Mouse (Mus musculus): ENCODE results near the gene Parvb. TPM values are rescaled to one million over a fixed set of nuclear protein-coding genes. Genes with fewer than 3 reads are reported as not detected.

Gene Parvb
- polyA plus RNA-seq, 1 experiment from 2014 or later, result 21.1 TPM

GRCm38 (mm10) chr15:84224779-84225178 is 7.1 kb upstream of the Parvb start:
- Histone ChIP-seq H3K27ac (ENCODE audit: low read depth, low read length) (no peak overlapping the region), H3K4me1 (ENCODE audit: control insufficient read depth, insufficient read depth, low read length) (0 out of 2 replicates have a peak, but pooled peaks cover 4% of the 10 kb centered on the region), H3K27me3 (ENCODE audit: control insufficient read depth, insufficient read depth, low read length) (no peaks in the 10 kb centered on the region), H3K9me3 (replicated peaks; ENCODE audit: control insufficient read depth, low read length) (no peaks in the 10 kb centered on the region), H3K36me3 (ENCODE audit: control insufficient read depth, insufficient read depth, low read length) (no peaks in the 10 kb centered on the region), H3K4me3 (ENCODE audit: low read depth, low read length) (no peak overlapping the region), H3K9ac (ENCODE audit: low read depth, low read length) (no peak overlapping the region), H3K4me2 (no peak overlapping the region)
- 42% methylated on average over 10 of the region's 10 CpGs for WGBS (ENCODE audit: insufficient replicate concordance)
- ATAC-seq (replicated peaks; ENCODE audit: insufficient number of reproducible peaks, low FRiP score, low TSS enrichment), result no peak

GRCm38 (mm10) chr15:84226918-84227317 is 4.9 kb upstream of the Parvb start:
- Histone ChIP-seq H3K27me3 (ENCODE audit: control insufficient read depth, insufficient read depth, low read length) (no peaks in the 10 kb centered on the region), H3K9ac (ENCODE audit: low read depth, low read length) (no peak overlapping the region), H3K36me3 (ENCODE audit: control insufficient read depth, insufficient read depth, low read length) (no peaks in the 10 kb centered on the region), H3K4me3 (ENCODE audit: low read depth, low read length) (no peak overlapping the region), H3K27ac (ENCODE audit: low read depth, low read length) (no peak overlapping the region), H3K4me2 (no peak overlapping the region), H3K9me3 (replicated peaks; ENCODE audit: control insufficient read depth, low read length) (no peaks in the 10 kb centered on the region), H3K4me1 (ENCODE audit: control insufficient read depth, insufficient read depth, low read length) (peaks cover 14% of the 10 kb centered on the region)
- no peak for ATAC-seq (replicated peaks; ENCODE audit: insufficient number of reproducible peaks, low FRiP score, low TSS enrichment)
- 84% methylated on average over 15 of the region's 15 CpGs for WGBS (ENCODE audit: insufficient replicate concordance)

DNA sequence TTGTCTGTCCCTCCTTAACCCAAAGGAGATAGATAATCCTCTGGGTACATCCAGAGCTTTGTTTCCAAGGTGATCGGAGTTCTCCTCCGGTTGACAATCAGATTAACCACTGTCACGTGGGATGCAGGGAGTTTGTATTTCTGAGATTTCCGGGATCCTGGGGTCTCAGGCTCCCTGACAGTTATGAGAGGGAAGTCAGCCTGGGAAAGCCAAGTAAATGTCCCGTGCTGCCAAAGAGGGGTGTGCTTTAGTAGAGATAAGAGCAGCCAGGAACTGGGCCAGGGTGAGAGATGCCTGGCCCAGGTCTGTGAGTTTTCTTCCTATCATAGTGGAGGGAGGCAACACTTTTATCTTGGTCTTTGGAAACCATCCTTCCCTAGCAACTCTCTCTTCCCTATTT is 1.2 kb upstream of the Parvb start:
- Histone ChIP-seq H3K4me1 (ENCODE audit: control insufficient read depth, insufficient read depth, low read length) (peaks cover 19% of the 10 kb centered on the region), H3K4me3 (ENCODE audit: low read depth, low read length) (peak overlapping the region; percentile 72), H3K9ac (ENCODE audit: low read depth, low read length) (peak overlapping the region; percentile 83), H3K27me3 (ENCODE audit: control insufficient read depth, insufficient read depth, low read length) (no peaks in the 10 kb centered on the region), H3K9me3 (replicated peaks; ENCODE audit: control insufficient read depth, low read length) (no peaks in the 10 kb centered on the region), H3K4me2 (peak overlapping the region; percentile 76), H3K36me3 (ENCODE audit: control insufficient read depth, insufficient read depth, low read length) (no peaks in the 10 kb centered on the region), H3K27ac (ENCODE audit: low read depth, low read length) (peak overlapping the region; percentile 60)
- 6% methylated on average over 5 of the region's 5 CpGs for WGBS (ENCODE audit: insufficient replicate concordance)
- no peak for ATAC-seq (replicated peaks; ENCODE audit: insufficient number of reproducible peaks, low FRiP score, low TSS enrichment)

- peaks cover 19% of the 10 kb centered on the region for H3K4me1 ChIP-seq (ENCODE audit: control insufficient read depth, insufficient read depth, low read length)
- no peaks in the 10 kb centered on the region for H3K27me3 ChIP-seq (ENCODE audit: control insufficient read depth, insufficient read depth, low read length)
- peak overlapping the region; percentile 76 for H3K4me2 ChIP-seq
- H3K36me3 ChIP-seq (ENCODE audit: control insufficient read depth, insufficient read depth, low read length), result no peaks in the 10 kb centered on the region
- H3K4me3 ChIP-seq (ENCODE audit: low read depth, low read length), result peak overlapping the region; percentile 72
- 1% methylated on average over 16 of the region's 16 CpGs for WGBS (ENCODE audit: insufficient replicate concordance)
- H3K9ac ChIP-seq (ENCODE audit: low read depth, low read length), result peak overlapping the region; percentile 83
- peak; percentile 80 for ATAC-seq (replicated peaks; ENCODE audit: insufficient number of reproducible peaks, low FRiP score, low TSS enrichment)
- H3K9me3 ChIP-seq (replicated peaks; ENCODE audit: control insufficient read depth, low read length), result no peaks in the 10 kb centered on the region
- H3K27ac ChIP-seq (ENCODE audit: low read depth, low read length), result peak overlapping the region; percentile 60
Observed at GRCm38 (mm10) chr15:84231113-84231712, 630 bp upstream of the Parvb start.

DNA sequence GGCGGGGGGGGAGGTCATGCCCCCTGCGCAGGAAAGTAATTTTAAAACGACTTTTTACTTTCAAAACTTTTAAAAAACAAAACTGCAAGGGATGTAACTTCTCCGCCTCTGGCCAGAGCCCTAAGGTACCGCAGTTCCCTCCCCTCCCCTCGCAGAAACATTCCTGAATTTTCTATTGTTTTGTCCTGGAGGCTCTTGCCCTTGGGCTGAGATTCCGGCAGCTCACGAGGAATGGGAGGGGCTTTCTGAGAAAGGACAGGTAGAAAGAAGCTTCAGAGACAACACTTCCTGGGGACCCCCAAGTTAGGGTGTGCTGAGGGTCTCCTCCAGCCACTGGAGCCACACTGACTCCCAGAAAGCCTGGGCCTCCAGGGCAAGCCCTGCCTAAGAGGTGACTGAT is 766 bp downstream of the Parvb start:
- H3K9ac ChIP-seq (ENCODE audit: low read depth, low read length), result peak overlapping the region; percentile 83

GRCm38 (mm10) chr15:84234794-84235581 is 3.1 kb downstream of the Parvb start:
- no peaks in the 10 kb centered on the region for H3K9me3 ChIP-seq (replicated peaks; ENCODE audit: control insufficient read depth, low read length)
- ATAC-seq (replicated peaks; ENCODE audit: insufficient number of reproducible peaks, low FRiP score, low TSS enrichment), result no peak
- H3K9ac ChIP-seq (ENCODE audit: low read depth, low read length), result no peak overlapping the region
- peak overlapping the region; percentile 41; the same call in 1 of the 2 replicates for H3K27ac ChIP-seq (ENCODE audit: low read depth, low read length)
- H3K4me3 ChIP-seq (ENCODE audit: low read depth, low read length), result no peak overlapping the region
- H3K27me3 ChIP-seq (ENCODE audit: control insufficient read depth, insufficient read depth, low read length), result no peaks in the 10 kb centered on the region
- H3K36me3 ChIP-seq (ENCODE audit: control insufficient read depth, insufficient read depth, low read length), result no peaks in the 10 kb centered on the region
- 67% methylated on average over 7 of the region's 7 CpGs for WGBS (ENCODE audit: insufficient replicate concordance)
- H3K4me1 ChIP-seq (ENCODE audit: control insufficient read depth, insufficient read depth, low read length), result peaks cover 30% of the 10 kb centered on the region
- no peak overlapping the region; the same call in 1 of the 2 replicates for H3K4me2 ChIP-seq

More for the DNA sequence above, 766 bp downstream of the Parvb start:
- peak overlapping the region; percentile 72 for H3K4me3 ChIP-seq (ENCODE audit: low read depth, low read length)
- peak overlapping the region; percentile 76 for H3K4me2 ChIP-seq
- H3K27me3 ChIP-seq (ENCODE audit: control insufficient read depth, insufficient read depth, low read length), result no peaks in the 10 kb centered on the region
- H3K27ac ChIP-seq (ENCODE audit: low read depth, low read length), result peak overlapping the region; percentile 75
- H3K9me3 ChIP-seq (replicated peaks; ENCODE audit: control insufficient read depth, low read length), result no peaks in the 10 kb centered on the region
- H3K36me3 ChIP-seq (ENCODE audit: control insufficient read depth, insufficient read depth, low read length), result no peaks in the 10 kb centered on the region
- peaks cover 19% of the 10 kb centered on the region for H3K4me1 ChIP-seq (ENCODE audit: control insufficient read depth, insufficient read depth, low read length)
- WGBS (ENCODE audit: insufficient replicate concordance), result 6% methylated on average over 8 of the region's 8 CpGs
- ATAC-seq (replicated peaks; ENCODE audit: insufficient number of reproducible peaks, low FRiP score, low TSS enrichment), result no peak

DNA sequence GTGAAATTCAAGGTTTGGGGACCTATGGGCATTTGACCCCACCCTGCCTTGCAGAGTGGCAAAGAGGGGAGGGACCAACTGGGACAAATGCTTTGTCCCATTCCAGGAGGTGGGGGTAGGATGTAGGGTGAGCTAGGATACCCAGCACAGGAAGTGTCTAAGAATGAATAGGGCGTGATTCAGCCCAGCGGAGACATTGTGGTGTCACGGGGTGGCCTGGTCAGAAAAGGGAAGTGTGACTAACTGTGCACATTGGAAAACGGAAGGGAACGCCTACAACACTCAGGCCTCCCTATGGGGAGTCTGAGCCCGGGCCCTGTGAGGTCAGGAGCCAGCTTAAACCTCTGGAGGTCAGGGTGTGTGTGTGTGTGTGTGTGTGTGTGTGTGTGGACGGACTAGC is 3.8 kb downstream of the Parvb start:
- peaks cover 29% of the 10 kb centered on the region for H3K4me1 ChIP-seq (ENCODE audit: control insufficient read depth, insufficient read depth, low read length)
- peak overlapping the region; percentile 41; the same call in 1 of the 2 replicates for H3K27ac ChIP-seq (ENCODE audit: low read depth, low read length)
- no peaks in the 10 kb centered on the region for H3K36me3 ChIP-seq (ENCODE audit: control insufficient read depth, insufficient read depth, low read length)
- WGBS (ENCODE audit: insufficient replicate concordance), result 60% methylated on average over 7 of the region's 7 CpGs
- H3K9me3 ChIP-seq (replicated peaks; ENCODE audit: control insufficient read depth, low read length), result no peaks in the 10 kb centered on the region
- 0 out of 2 replicates have a peak, but pooled peaks have one; percentile 5 for ATAC-seq (replicated peaks; ENCODE audit: insufficient number of reproducible peaks, low FRiP score, low TSS enrichment)
- no peak overlapping the region for H3K9ac ChIP-seq (ENCODE audit: low read depth, low read length)
- no peaks in the 10 kb centered on the region for H3K27me3 ChIP-seq (ENCODE audit: control insufficient read depth, insufficient read depth, low read length)
- H3K4me2 ChIP-seq, result no peak overlapping the region; the same call in 1 of the 2 replicates
- H3K4me3 ChIP-seq (ENCODE audit: low read depth, low read length), result no peak overlapping the region

DNA sequence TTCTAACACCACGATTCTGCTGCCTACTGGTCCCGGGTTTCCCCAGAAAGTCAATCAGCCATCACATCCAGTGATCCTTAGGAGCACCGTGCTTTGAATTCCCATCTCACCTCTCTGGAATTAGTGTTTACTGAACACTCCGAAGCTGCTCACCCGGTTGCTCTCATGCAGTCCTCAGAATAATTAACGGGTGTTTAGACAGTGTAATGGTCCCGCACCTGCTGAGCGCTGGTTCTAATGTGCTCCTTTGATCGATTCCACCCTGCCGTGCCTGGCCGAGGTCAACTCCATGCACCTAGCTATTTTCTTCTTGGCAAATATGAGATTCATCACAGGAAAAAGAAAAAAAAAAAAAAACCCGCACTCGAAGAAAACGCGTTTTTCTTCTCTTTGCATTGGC is 6.7 kb downstream of the Parvb start:
- H3K9me3 ChIP-seq (replicated peaks; ENCODE audit: control insufficient read depth, low read length), result no peaks in the 10 kb centered on the region
- no peak for ATAC-seq (replicated peaks; ENCODE audit: insufficient number of reproducible peaks, low FRiP score, low TSS enrichment)
- WGBS (ENCODE audit: insufficient replicate concordance), result 44% methylated on average over 15 of the region's 15 CpGs
- no peak overlapping the region for H3K27ac ChIP-seq (ENCODE audit: low read depth, low read length)
- no peaks in the 10 kb centered on the region for H3K27me3 ChIP-seq (ENCODE audit: control insufficient read depth, insufficient read depth, low read length)
- no peak overlapping the region for H3K9ac ChIP-seq (ENCODE audit: low read depth, low read length)
- H3K4me3 ChIP-seq (ENCODE audit: low read depth, low read length), result no peak overlapping the region
- H3K4me2 ChIP-seq, result peak overlapping the region; percentile 39
- peaks cover 19% of the 10 kb centered on the region for H3K4me1 ChIP-seq (ENCODE audit: control insufficient read depth, insufficient read depth, low read length)
- H3K36me3 ChIP-seq (ENCODE audit: control insufficient read depth, insufficient read depth, low read length), result no peaks in the 10 kb centered on the region

Measured in heart, embryonic 11.5 days (tissue).